Mouse (Mus musculus) lung, postnatal 0 days (tissue): Measurements from ENCODE around the gene Mgll.

Experiments used
- CTCF ChIP-seq: IDR thresholded peaks from 2 replicates; pipeline ENCODE4 v1.5.1; 2016; ENCODE audit warnings: antibody characterized with exemption, mild to moderate bottlenecking
- EP300 ChIP-seq: IDR thresholded peaks from 2 replicates; pipeline ENCODE4 v1.6.1; 2016; ENCODE audit warnings: antibody characterized with exemption, mild to moderate bottlenecking, control low read depth

DNA sequence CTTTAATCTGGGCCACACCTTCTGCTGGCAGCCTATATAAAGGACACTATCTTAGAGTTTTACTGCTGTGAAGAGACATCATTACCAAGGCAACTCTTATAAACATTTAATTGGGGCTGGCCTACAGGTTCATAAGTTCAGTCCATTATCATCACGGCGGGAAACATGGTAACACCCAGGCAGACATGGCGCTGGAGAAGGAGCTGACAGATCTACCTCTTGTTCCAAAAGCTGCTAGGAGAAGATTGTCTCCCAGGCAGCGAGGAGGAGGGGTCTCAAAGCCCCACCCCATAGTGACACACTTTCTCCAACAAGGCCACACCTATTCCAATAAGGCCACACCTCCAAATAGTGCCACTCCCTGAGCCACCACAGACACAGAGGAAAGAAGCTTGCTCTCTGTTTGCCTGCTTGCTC is 58.8 kb downstream of the Mgll start:
- TF ChIP-seq CTCF, result no peak
- no peak; the same call in none of the 2 replicates for TF ChIP-seq EP300
